Mouse (Mus musculus) bone marrow macrophage, adult 2 months (primary cell): ENCODE measurements at regions not wholly inside any gene's neighbourhood (a gene's known extent, or its start where the extent isn't known, plus 50 kb on each side); places are given as distances from the start of the nearest gene placed in this dataset.

Experiments
- CTCF ChIP-seq: IDR thresholded peaks from 2 replicates; pipeline ENCODE4 v1.5.1; 2012; ENCODE audit warnings: low read depth, mild to moderate bottlenecking, low read length, moderate library complexity
- POLR2A ChIP-seq: IDR thresholded peaks from 2 replicates; pipeline ENCODE4 v1.6.1; 2012; ENCODE audit warnings: mild to moderate bottlenecking, low read depth, low read length, borderline replicate concordance

DNA sequence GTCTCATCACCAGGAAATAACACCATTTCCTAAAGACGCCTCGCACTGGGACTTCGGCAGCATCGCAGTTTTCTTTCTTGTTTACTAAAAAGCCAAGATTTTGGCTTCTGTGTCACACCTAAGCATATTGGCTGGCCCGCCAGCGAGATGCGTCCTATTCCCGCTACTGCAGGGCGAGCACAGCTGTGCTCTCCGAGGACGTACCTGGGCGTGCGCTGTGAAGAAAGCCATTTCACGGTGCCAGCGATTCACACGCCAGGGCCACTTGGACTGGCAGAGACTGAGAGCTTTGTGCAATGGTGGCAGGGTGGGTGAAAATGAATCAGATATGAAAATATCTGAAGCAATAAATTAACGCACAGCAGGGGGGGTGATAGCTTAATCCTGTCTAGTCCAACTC is 310.1 kb upstream of the Mgmt start:
- TF ChIP-seq POLR2A (no peak), CTCF (no peak)
